Mouse (Mus musculus) C2C12 (cell line): Measurements from ENCODE around the gene Phlda3.

Experiments
- CTCF ChIP-seq: IDR thresholded peaks from one replicate; pipeline ENCODE4 v1.5.1; 2011; ENCODE audit not compliant: control insufficient read depth, insufficient read depth, insufficient read length
- USF1 ChIP-seq: IDR thresholded peaks from one replicate; pipeline ENCODE4 v1.6.1; 2011; ENCODE audit warnings: low read depth, mild to moderate bottlenecking, control low read depth, moderate library complexity

DNA sequence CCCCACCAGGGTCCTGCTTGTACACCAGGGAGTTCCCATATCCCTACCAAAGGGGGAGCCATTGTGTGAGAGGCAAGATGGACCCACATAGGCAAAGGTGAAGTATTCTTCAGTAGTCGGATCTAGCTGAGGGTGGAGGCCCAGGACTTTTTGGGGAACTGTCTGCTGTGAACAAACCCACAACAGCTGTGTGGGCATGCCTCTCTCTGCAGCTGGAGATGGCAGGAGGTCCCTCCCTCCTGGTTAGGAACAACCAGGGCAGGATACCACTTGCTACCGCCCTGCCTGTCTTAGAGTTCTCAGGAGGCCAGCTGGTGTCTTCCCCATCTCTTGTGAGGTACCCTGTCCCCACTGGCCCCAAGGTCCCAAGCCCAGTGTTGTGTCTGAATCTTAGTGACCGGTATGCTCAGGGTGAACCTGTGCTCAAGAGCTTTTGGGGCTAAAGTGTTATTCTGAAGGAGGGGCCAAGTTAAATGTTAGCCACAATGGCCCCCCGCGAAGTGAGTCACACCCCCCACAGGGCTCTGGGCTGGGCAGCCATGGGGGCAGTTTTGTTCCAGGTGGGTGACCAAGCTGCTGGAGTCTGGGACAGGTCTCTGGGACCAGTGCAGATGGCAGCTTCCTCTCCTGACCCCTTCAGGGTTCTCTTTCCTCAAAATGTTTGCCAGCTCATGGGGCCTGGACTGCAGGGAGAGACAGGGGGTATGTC lies 47.9 kb downstream of the Phlda3 start:
- TF ChIP-seq CTCF (no peak), USF1 (no peak)
